Mouse (Mus musculus) heart, adult 11 months (tissue): Measurements from ENCODE around the gene Slc7a5.
A peak's percentile ranks its signal among the peaks of the same experiment; 100 is the strongest.

Source experiments
- DNase-seq: peaks from one replicate; pipeline ENCODE4 v3.0.0; 2022

Gene Slc7a5

DNA sequence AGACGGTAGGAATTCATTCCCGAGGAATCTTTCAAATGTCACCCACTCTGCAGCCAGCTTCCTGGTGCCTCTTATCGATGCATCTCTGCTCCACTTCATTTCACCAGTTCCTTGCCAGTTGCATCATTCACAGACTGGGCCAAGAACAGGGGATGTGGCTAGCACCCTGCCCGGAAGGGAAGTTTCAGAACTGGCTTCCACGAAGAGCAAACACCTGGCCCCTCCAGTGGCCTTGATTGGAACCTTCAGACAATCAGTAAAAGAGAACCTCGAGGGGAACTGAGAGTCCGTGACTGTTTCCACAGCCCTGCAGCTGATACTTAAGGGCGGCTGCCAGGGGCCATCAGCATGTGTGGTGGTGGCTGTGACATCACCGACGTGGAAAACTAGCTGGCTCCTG, 59.0 kb downstream of the Slc7a5 start:
- DNase-seq, result peak; percentile 86

DNA sequence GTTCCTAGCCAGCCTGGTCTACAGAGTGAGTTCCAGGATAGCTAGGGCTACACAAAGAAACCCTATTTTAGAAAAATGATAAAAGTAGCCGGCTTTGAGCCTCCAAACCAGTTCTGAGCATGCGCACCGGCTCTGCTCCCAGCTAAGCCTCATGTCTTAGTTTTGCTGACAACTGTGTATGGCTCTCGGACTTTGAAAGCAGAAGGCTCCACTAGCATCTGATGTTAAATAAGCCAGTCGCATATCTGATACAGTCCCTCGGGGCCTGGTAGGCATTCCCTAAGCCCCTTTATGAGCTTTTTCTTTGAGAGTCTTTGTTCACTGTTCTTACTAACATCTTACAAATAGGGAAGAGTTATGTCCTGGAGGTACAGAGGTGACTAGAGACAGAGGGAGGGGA, 59.5 kb downstream of the Slc7a5 start:
- DNase-seq, result no peak

DNA sequence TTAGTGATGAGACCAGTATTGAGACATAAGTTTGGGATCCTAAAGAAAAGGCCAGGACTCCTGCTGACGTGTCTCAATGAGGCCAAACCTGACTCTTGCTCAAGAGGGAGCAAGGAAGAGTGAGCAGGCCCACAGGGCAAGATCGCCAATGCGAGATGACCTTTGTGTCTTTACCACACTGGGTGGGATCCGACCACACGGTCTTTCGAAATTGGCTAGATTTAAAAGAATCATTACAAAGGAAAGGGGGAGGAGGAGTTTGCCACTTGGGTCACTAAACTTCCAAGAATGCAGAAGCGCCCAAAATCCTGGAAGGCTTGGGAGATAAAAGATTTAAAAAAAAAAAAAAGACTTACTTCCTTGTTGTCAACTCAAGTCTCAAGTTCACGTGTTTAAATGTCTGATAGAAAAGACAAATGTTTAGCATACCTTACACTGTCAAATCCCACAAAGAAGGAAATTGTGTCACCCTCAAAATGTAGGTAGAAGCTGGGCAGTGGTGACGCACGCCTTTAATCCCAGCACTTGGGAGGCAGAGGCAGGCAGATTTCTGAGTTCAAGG, 60.2 kb downstream of the Slc7a5 start:
- DNase-seq, result peak; percentile 50

DNA sequence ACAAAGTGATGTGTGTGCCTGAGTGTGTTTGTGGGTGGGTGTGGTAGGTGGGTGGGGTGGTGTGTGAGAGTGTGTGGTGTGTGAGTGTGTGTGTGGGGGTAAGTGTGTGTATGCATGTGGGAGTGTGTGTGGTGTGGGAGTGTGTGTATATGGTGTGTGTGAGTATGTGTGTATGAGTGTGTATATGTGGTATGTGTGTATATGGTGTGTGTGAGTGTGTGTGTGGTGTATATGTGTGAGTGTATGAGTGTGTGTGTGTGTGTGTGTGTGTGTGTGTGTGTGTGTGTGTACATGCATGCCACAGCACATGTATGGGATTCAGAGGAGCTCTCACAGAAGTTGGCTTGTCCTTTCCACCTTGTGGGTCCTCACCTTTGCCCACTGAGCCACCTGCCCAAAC, 60.7 kb downstream of the Slc7a5 start:
- peak; percentile 50 for DNase-seq

DNA sequence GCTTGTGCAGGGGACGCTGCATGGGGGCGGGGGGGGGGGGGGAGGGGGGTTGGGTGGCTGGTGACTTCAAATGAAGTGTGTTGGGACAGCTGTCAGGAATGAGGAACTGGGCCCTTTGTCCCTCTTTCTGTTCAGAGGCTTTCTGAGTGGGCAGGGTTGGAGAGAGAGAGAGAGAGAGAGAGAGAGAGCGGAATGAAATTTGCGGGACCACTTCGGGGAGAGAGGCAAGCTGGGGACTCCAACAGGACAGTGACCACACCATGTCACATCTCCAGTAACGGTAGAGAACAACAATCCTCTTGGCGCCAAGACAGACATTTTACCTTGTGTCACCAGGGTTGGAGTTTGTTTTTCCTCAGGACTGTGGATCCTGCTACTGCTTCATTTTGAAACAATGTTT, 62.7 kb downstream of the Slc7a5 start:
- peak; percentile 49 for DNase-seq

DNA sequence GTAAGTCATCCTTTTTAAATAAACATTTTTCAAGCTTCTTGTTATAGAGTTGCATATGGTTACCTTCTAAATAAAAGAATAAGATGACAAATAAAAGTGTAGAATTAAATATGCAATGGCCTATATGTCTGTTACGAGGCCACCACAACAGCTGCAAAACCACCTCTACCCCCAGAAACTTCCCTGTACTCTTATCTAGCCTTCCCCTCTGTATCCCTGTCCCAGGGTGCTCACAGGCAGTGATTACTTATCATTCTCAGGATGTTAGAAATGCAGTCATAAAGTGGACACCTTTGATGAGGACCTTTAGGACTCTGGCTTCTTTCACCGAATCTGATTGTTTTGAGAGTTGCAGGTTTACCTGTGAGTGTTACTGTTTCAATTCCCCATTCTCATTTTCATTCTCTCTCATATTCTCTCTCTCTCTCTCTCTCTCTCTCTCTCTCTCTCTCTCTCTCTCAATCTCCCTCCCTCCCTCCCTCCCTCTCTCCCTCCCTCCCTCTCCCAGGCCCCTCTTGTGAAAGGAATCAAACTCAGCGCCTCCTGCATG, 64.2 kb downstream of the Slc7a5 start:
- DNase-seq, result peak; percentile 9

DNA sequence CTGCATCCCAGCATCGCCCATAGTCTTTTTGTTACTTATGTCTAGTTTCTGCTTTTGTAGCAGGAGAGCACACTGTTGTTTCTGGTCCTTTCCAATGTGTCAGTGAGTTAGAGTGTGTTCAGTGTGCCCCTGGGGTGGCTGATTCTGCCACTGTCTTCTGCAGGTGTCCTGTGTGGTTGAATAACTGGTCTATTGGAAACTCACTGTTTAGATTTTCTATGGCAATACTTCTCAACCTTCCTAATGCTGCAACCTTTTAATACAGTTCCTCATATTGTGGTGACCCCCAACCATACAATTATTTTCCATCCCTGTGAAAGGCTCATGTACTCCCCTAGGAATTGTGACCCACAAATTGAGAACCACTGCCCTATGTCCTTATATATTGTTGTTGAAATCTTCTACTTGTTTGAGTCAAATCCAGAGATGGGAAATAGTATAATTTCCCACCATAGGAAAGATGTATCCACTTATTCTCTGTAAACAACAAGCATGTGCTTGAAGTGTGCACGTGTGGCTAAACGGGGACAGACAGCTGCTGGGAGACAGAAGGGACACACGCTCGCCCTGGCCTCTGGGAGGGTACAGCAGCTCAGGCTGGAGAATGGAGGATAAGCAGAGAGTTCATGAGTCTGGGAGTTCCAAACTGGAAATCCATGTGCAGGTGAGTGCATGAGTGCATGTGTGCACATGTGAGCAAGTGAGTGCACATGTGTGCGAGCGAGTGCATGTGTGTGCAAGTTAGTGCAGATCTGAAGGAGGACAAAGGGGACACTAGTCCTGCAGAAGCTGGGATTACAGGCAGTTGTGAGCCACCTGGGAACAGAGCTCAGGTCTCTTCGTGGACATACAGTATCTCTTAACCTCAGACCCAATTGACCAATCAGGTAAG, 65.2 kb downstream of the Slc7a5 start:
- DNase-seq, result peak; percentile 85

DNA sequence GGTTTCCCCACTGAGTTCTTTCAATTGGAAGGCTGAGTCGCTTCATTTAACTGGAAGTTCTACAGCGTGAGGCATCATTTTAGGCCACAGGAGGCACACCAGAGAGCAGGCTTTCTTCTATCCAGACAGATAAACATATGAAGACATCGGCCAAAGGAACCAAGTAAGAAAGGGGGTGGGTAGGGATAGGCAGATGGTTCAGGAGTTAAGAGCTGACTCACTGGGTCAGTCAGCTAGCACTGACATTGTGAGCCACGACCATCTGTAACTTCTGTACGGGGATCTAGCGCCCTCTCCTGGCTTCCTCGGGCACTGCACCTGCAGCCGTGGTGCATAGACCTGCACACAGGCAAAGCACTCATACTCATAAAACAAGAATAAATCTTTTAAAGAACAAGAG, 66.3 kb downstream of the Slc7a5 start:
- DNase-seq, result peak; percentile 78

DNA sequence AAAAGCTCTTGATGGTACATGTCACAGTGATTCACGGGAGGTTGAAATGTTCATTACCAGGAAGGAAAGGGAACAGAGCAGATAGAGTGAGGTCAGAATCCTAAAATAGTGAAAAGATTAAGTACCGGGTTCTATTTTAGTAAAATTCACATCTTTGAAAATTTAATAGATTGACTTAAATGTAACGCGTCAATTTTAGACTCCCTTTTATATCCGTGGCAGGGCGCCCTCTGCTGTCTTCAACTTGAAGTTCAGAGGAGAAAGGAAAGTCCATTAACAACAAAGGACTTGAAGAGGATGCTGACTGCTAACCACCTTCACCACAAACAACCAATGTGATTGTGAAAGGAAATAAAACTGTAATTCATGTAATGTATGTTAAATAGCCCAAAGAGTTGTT, 75.0 kb downstream of the Slc7a5 start:
- DNase-seq, result peak; percentile 91

DNA sequence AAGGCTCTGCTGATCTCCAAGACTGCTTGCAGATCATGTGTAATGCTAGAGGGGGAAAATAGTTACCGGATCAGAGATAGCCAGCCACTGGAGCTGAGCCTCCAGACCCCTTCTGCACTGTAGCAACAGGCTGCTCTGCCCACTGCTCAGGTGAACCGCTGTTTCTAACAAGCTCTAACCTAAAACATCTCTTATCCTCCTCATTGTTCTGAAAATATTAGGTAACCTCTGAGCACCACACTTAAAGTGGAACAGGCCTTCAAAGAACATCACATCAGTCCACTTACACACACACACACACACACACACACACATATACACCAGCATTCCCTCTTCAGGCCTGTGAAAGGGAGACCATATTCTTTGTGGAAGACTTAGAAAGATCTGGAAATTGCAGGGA, 75.4 kb downstream of the Slc7a5 start:
- no peak for DNase-seq
